Mouse (Mus musculus): ENCODE results near the gene Hap1.

DNA sequence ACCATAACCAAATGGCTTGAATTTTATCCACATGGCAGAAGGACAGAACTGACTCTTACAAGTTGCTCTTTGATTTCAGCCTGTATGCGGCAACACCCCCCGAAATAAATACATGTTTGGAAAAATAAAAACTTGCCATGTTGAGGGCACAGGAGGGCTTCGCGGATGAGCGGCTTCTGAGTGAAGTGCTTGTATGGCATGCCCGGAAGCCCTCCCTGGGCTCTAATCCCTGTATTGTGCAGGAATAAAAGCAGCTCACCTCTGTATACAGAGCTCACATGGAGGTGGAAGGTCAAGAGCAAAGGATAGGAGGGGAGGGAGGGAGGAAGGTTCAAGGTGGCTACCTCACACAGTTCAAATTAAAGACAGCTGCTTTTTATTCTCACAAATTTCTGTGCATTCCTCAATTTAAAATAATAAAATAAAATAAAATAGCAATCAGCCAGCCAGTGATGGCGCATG is 36.0 kb upstream of the Hap1 start:
- no peak for TF ChIP-seq CTCF (IDR thresholded peaks at IDR 0.05; ENCODE audit: control insufficient read depth, insufficient read depth, insufficient replicate concordance, low read depth, low read length)
- TF ChIP-seq POLR2A (IDR thresholded peaks at IDR 0.05; ENCODE audit: control insufficient read depth, low read depth, low read length): no peak

All from testis, adult 2 months (tissue).